Mouse (Mus musculus) heart, embryonic 16.5 days (tissue): Measurements from ENCODE around the gene Kif3b. TPM values are rescaled to one million over a fixed set of nuclear protein-coding genes. Genes with fewer than 3 reads are reported as not detected.

ENCODE experiments used
- ATAC-seq: fragments of 200-750 bp; cut with Nextera tagmentation; replicated peaks from 2 replicates; pipeline ENCODE4 v1.8.0; 2017; ENCODE audit warnings: moderate number of reproducible peaks; ENCODE audit not compliant: insufficient read depth, low FRiP score; ENCODE audit errors: extremely low read depth
- H3K27ac ChIP-seq: fragments of 300-500 bp; sonication (generic); 2 replicates; pipeline ENCODE4 v1.5.1; 2014; ENCODE audit warnings: mild to moderate bottlenecking, low read length, control low read depth, moderate library complexity
- H3K27me3 ChIP-seq: fragments of 300-500 bp; sonication (generic); 2 replicates; pipeline ENCODE4 v1.6.1; 2014; ENCODE audit warnings: low read length, mixed read lengths; ENCODE audit not compliant: control insufficient read depth, insufficient read depth
- H3K36me3 ChIP-seq: fragments of 300-500 bp; sonication (generic); 2 replicates; pipeline ENCODE4 v1.6.1; 2014; ENCODE audit not compliant: control insufficient read depth, insufficient read depth
- H3K4me1 ChIP-seq: fragments of 300-500 bp; sonication (generic); 2 replicates; pipeline ENCODE4 v1.6.1; 2014; ENCODE audit warnings: low read length, mixed read lengths; ENCODE audit not compliant: control insufficient read depth, insufficient read depth
- H3K4me2 ChIP-seq: fragments of 300-500 bp; sonication (generic); 2 replicates; pipeline ENCODE4 v1.6.1; 2014; ENCODE audit warnings: low read depth, mild to moderate bottlenecking, control low read depth, low read length
- H3K4me3 ChIP-seq: fragments of 300-500 bp; sonication (generic); 2 replicates; pipeline ENCODE4 v1.5.1; 2014; ENCODE audit warnings: mild to moderate bottlenecking, control low read depth, low read length
- H3K9ac ChIP-seq: fragments of 300-500 bp; sonication (generic); 2 replicates; pipeline ENCODE4 v1.6.1; 2014; ENCODE audit warnings: low read length, control low read depth
- H3K9me3 ChIP-seq: fragments of 300-500 bp; sonication (generic); replicated peaks from 2 replicates; pipeline ENCODE4 v1.6.1; 2016; ENCODE audit warnings: low read length; ENCODE audit not compliant: control insufficient read depth
- WGBS: fragments of 180-500 bp; shearing (Covaris S2); extraction: QIAGEN DNeasy Blood & Tissue Kit; methylation state at CpG from one replicate; pipeline ENCODE4 v1.1.7; 2014; 5-methylcytosine and 5-hydroxymethylcytosine counted together
- polyA plus RNA-seq: library from polyadenylated mRNA; unstranded; fragments of >200 nt; fragmentation: Nextera tagmentation; extraction: Ambion mirVana; gene quantifications from 2 replicates; pipeline ENCODE4 v1.2.1, GENCODE M21; 2015

Gene Kif3b
- polyA plus RNA-seq, 1 experiment from 2014 or later = 5.4 TPM

- H3K4me1 ChIP-seq = peaks cover 16% of the 10 kb centered on the region
- no peak for ATAC-seq
- 41% methylated on average over 6 of the region's 6 CpGs for WGBS
These were observed 3.4 kb upstream of the Kif3b start for GRCm38 (mm10) chr2:153287835-153288234.

DNA sequence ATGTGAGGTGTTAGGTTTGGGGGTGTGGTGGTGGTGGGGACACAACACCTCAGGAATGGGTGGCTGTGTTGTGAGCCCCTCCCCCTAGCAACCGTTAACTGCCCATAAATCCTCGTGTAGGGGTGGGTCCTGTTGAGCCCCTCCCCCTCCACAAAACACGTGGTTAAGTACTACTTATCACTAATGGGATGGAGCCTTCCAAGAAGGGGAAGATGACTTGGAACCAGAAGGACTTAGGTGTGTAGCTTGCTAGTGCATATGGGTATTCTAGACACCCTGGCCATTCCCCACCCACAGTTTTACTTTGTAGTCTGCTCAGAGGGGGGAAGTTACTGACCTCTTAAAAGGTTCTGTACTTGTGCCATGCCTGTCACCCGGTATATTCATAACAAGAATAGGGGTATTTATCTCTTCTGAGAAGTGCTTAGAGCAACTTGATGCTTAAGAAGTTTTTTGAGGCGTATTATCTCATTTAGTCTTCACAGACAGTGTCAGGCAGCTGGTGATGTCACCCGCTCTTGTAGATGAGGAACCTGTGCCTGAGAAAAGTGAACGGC lies 1.2 kb downstream of the Kif3b start:
- ATAC-seq = no peak
- WGBS = 45% methylated on average over 7 of the region's 7 CpGs
- no peak overlapping the region for H3K27ac ChIP-seq
- peak overlapping the region; percentile 97 for H3K4me3 ChIP-seq
- no peaks in the 10 kb centered on the region for H3K9me3 ChIP-seq
- H3K4me2 ChIP-seq = peak overlapping the region; percentile 96
- peaks cover 16% of the 10 kb centered on the region for H3K4me1 ChIP-seq
- no peaks in the 10 kb centered on the region for H3K27me3 ChIP-seq
- H3K36me3 ChIP-seq = no peaks in the 10 kb centered on the region
- no peak overlapping the region for H3K9ac ChIP-seq

More at GRCm38 (mm10) chr2:153287835-153288234, 3.4 kb upstream of the Kif3b start:
- Histone ChIP-seq H3K9me3 (no peaks in the 10 kb centered on the region), H3K9ac (no peak overlapping the region), H3K36me3 (no peaks in the 10 kb centered on the region), H3K27ac (no peak overlapping the region), H3K27me3 (no peaks in the 10 kb centered on the region), H3K4me2 (no peak overlapping the region), H3K4me3 (no peak overlapping the region)

- no peaks in the 10 kb centered on the region for H3K36me3 ChIP-seq
- no peak overlapping the region for H3K4me3 ChIP-seq
- H3K9me3 ChIP-seq = no peaks in the 10 kb centered on the region
- no peak for ATAC-seq
- H3K9ac ChIP-seq = no peak overlapping the region
- no peak overlapping the region for H3K4me2 ChIP-seq
- WGBS = 82% methylated on average over 4 of the region's 4 CpGs
- H3K27me3 ChIP-seq = no peaks in the 10 kb centered on the region
- H3K4me1 ChIP-seq = peaks cover 12% of the 10 kb centered on the region
- H3K27ac ChIP-seq = no peak overlapping the region
These were observed 4.0 kb downstream of the Kif3b start for GRCm38 (mm10) chr2:153295196-153295595.

DNA sequence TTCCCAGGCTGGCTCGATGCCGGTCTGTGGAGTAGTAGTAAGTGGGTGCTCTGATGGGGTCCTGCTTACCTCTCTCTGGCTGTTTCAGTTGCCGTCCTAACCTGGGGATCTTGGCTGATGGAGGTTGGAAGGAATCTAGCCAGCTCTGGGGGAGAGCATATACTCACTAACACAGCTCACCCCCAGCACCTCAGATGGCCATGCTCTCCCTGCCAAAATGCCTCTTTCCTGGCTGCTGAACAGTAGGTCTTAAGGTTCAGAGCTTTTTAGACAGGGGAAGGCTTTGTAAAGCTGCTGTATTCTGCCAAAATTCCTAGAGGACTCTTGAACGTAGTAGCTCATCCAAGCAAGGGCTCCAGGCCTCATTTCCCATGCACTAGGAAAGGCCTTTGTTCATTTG lies 6.6 kb downstream of the Kif3b start:
- no peak for ATAC-seq

GRCm38 (mm10) chr2:153298460-153298859 lies 7.2 kb downstream of the Kif3b start:
- Histone ChIP-seq H3K9ac (no peak overlapping the region), H3K27ac (no peak overlapping the region), H3K27me3 (no peaks in the 10 kb centered on the region), H3K36me3 (peaks cover 2% of the 10 kb centered on the region; the same call in 1 of the 2 replicates), H3K4me2 (no peak overlapping the region), H3K9me3 (no peaks in the 10 kb centered on the region), H3K4me1 (no peaks in the 10 kb centered on the region), H3K4me3 (no peak overlapping the region)
- no peak for ATAC-seq
- 65% methylated on average over 4 of the region's 4 CpGs for WGBS

More for the DNA sequence above, 6.6 kb downstream of the Kif3b start:
- WGBS = 86% methylated on average over 4 of the region's 4 CpGs
- Histone ChIP-seq H3K36me3 (no peaks in the 10 kb centered on the region), H3K9ac (no peak overlapping the region), H3K4me1 (no peaks in the 10 kb centered on the region), H3K9me3 (no peaks in the 10 kb centered on the region), H3K4me3 (no peak overlapping the region), H3K4me2 (no peak overlapping the region), H3K27me3 (no peaks in the 10 kb centered on the region), H3K27ac (no peak overlapping the region)

- Histone ChIP-seq H3K9me3 (no peaks in the 10 kb centered on the region), H3K27me3 (no peaks in the 10 kb centered on the region), H3K4me2 (no peak overlapping the region), H3K36me3 (peaks cover 4% of the 10 kb centered on the region; the same call in 1 of the 2 replicates), H3K27ac (0 out of 2 replicates have a peak overlapping the region, but pooled peaks have one; percentile 24), H3K4me1 (no peaks in the 10 kb centered on the region), H3K9ac (no peak overlapping the region), H3K4me3 (no peak overlapping the region)
- 58% methylated on average over 4 of the region's 4 CpGs for WGBS
- 0 out of 2 replicates have a peak, but pooled peaks have one; percentile 30 for ATAC-seq
These were observed 7.7 kb downstream of the Kif3b start for GRCm38 (mm10) chr2:153298863-153299262.

DNA sequence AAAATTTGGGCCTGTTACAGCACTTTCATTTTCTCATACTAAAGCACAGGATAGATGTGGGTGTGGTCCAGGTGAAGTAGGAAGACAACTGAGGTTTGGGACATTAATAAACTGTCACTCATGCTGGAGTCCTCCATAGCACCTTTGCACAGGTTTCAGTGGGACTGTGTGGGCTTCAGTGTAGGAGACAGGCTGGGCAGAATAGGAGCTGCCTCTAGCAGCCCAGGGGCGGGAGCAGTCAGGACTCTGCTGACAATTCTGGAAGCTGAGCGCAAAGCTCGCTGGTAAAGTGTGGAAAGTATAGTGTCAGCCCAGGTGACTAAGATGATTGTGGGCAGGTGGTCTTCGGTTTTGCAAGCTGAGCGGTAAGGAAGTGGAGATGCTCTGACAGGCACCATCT lies 9.9 kb downstream of the Kif3b start:
- no peaks in the 10 kb centered on the region for H3K27me3 ChIP-seq
- WGBS = 87% methylated on average over 5 of the region's 5 CpGs
- no peak overlapping the region for H3K9ac ChIP-seq
- ATAC-seq = no peak
- no peak overlapping the region for H3K4me2 ChIP-seq
- H3K9me3 ChIP-seq = no peaks in the 10 kb centered on the region
- no peak overlapping the region for H3K27ac ChIP-seq
- peaks cover 5% of the 10 kb centered on the region; the same call in 1 of the 2 replicates for H3K4me1 ChIP-seq
- no peak overlapping the region for H3K4me3 ChIP-seq
- H3K36me3 ChIP-seq = peaks cover 4% of the 10 kb centered on the region; the same call in 1 of the 2 replicates

GRCm38 (mm10) chr2:153305240-153305639 lies 14.0 kb downstream of the Kif3b start:
- Histone ChIP-seq H3K4me1 (peaks cover 7% of the 10 kb centered on the region; the same call in 1 of the 2 replicates), H3K9me3 (no peaks in the 10 kb centered on the region), H3K27me3 (no peaks in the 10 kb centered on the region), H3K4me3 (no peak overlapping the region), H3K4me2 (peak overlapping the region; percentile 27; the same call in 1 of the 2 replicates), H3K27ac (peak overlapping the region; percentile 91), H3K36me3 (peaks cover 4% of the 10 kb centered on the region; the same call in 1 of the 2 replicates), H3K9ac (peak overlapping the region; percentile 45)
- ATAC-seq = peak; percentile 49; the same call in 1 of the 2 replicates
- WGBS = 40% methylated on average over 6 of the region's 6 CpGs

- H3K4me1 ChIP-seq = peaks cover 9% of the 10 kb centered on the region; the same call in 1 of the 2 replicates
- WGBS = 74% methylated on average over 7 of the region's 7 CpGs
- no peak overlapping the region for H3K9ac ChIP-seq
- peaks cover under 1% of the 10 kb centered on the region; the same call in 1 of the 2 replicates for H3K36me3 ChIP-seq
- no peak for ATAC-seq
- no peak overlapping the region for H3K4me3 ChIP-seq
- H3K27ac ChIP-seq = no peak overlapping the region
- H3K4me2 ChIP-seq = no peak overlapping the region
- H3K27me3 ChIP-seq = no peaks in the 10 kb centered on the region
- H3K9me3 ChIP-seq = no peaks in the 10 kb centered on the region
These were observed 17.4 kb downstream of the Kif3b start for GRCm38 (mm10) chr2:153308586-153308985.
